Mouse (Mus musculus) liver, postnatal 0 days (tissue): ENCODE data around the gene Gp5. TPM values are rescaled to one million over a fixed set of nuclear protein-coding genes. Genes with fewer than 3 reads are reported as not detected.
A peak's percentile ranks its signal among the peaks of the same experiment; 100 is the strongest.

Experiments
- ATAC-seq: fragments of 200-750 bp; cut with Nextera tagmentation; 2 replicates; pipeline ENCODE4 v1.8.0; 2017; ENCODE audit warnings: mild to moderate bottlenecking, moderate library complexity
- DNase-seq: peaks from one replicate; pipeline ENCODE4 v3.0.0-alpha.2; 2016
- H3K27ac ChIP-seq: fragments of 300-500 bp; sonication (generic); 2 replicates; pipeline ENCODE4 v1.5.1; 2014; ENCODE audit warnings: antibody characterized with exemption, moderate library complexity, mild to moderate bottlenecking, low read depth
- H3K27me3 ChIP-seq: fragments of 300-500 bp; sonication (generic); 2 replicates; pipeline ENCODE4 v1.6.1; 2014; ENCODE audit warnings: low read length, control low read depth, mixed read lengths; ENCODE audit not compliant: insufficient read depth
- H3K36me3 ChIP-seq: fragments of 300-500 bp; sonication (generic); replicated peaks from 2 replicates; pipeline ENCODE4 v1.6.1; 2014; ENCODE audit warnings: mild to moderate bottlenecking, control low read depth, low read length, moderate library complexity, mixed read lengths; ENCODE audit not compliant: insufficient read depth
- H3K4me1 ChIP-seq: fragments of 300-500 bp; sonication (generic); 2 replicates; pipeline ENCODE4 v1.6.1; 2014; ENCODE audit warnings: antibody characterized with exemption, mild to moderate bottlenecking, control low read depth; ENCODE audit not compliant: insufficient read depth
- H3K4me2 ChIP-seq: fragments of 300-500 bp; sonication (generic); 2 replicates; pipeline ENCODE4 v1.6.1; 2014; ENCODE audit warnings: low read depth, mild to moderate bottlenecking, low read length, moderate library complexity, mixed read lengths
- H3K4me3 ChIP-seq: fragments of 300-500 bp; sonication (generic); 2 replicates; pipeline ENCODE4 v1.5.1; 2014; ENCODE audit warnings: low read depth, low read length
- H3K9ac ChIP-seq: fragments of 300-500 bp; sonication (generic); replicated peaks from 2 replicates; pipeline ENCODE4 v1.6.1; 2014; ENCODE audit warnings: mild to moderate bottlenecking, moderate library complexity
- H3K9me3 ChIP-seq: fragments of 300-500 bp; sonication (generic); 2 replicates; pipeline ENCODE4 v1.6.1; 2016; ENCODE audit warnings: mild to moderate bottlenecking, control low read depth, low read length, mixed read lengths
- CTCF ChIP-seq: sonication (generic); IDR thresholded peaks from 2 replicates; pipeline ENCODE4 v1.5.1; 2016; ENCODE audit warnings: antibody characterized with exemption, low read depth
- EP300 ChIP-seq: IDR thresholded peaks from 2 replicates; pipeline ENCODE4 v1.6.1; 2016; ENCODE audit warnings: antibody characterized with exemption, low read depth, mild to moderate bottlenecking
- WGBS: fragments of 180-500 bp; shearing (Covaris S2); extraction: QIAGEN DNeasy Blood & Tissue Kit; methylation state at CpG from one replicate; pipeline ENCODE4 v1.1.7; 2014; ENCODE audit not compliant: insufficient replicate concordance; 5-methylcytosine and 5-hydroxymethylcytosine counted together
- polyA plus RNA-seq: library from polyadenylated mRNA; unstranded; fragments of >200 nt; fragmentation: Nextera tagmentation; extraction: Ambion mirVana; gene quantifications from 2 replicates; pipeline ENCODE4 v1.2.1, GENCODE M21; 2015

The Gp5 gene
- polyA plus RNA-seq, 1 experiment from 2014 or later = 17.5 TPM

DNA sequence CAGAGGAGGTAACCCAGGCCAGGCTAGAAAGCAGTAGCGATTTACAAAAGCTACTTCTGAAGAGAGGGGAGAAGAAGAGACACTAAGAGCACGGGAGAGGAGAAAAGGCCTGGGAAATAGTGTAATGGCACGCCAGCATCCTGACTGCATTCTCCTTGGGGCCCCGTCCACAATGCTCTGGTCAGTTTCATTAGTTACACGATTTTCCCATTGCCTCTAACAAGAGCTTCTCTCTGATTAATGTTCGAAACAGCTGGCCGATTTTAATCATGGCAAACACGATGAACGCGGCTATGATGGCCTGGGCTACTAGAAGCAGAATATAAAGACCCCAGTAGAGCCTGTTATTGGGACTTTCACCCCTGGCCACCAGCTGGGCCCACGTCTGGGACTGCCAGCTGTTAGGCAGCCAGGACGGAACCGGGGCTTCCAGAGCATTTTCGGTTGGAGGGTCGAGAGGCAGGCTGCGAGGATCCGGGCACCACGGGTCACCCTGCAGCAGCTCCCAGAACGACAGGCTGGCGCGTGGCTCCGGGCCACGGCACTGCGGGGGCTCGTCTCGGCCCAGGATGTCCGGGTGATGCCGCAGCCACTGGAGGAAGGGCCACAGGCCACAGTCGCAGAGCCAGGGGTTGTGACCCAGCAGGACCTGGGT lies 2.5 kb downstream of the Gp5 start:
- H3K36me3 ChIP-seq = no peaks in the 10 kb centered on the region; the same call in 1 of the 2 replicates
- DNase-seq (no peak), ATAC-seq (no peak)
- H3K4me1 ChIP-seq = peaks cover 19% of the 10 kb centered on the region
- WGBS = 21% methylated on average over 29 of the region's 29 CpGs
- no peak for TF ChIP-seq CTCF
- H3K27ac ChIP-seq = no peak overlapping the region
- H3K4me3 ChIP-seq = peak overlapping the region; percentile 63
- peak overlapping the region; percentile 55 for H3K9ac ChIP-seq
- H3K4me2 ChIP-seq = peak overlapping the region; percentile 95
- H3K9me3 ChIP-seq = no peaks in the 10 kb centered on the region
- H3K27me3 ChIP-seq = peaks cover 35% of the 10 kb centered on the region

- H3K4me2 ChIP-seq = no peak overlapping the region
- peaks cover 35% of the 10 kb centered on the region for H3K27me3 ChIP-seq
- TF ChIP-seq EP300 (no peak), CTCF (no peak)
Measured at GRCm38 (mm10) chr16:30307306-30307705, 3.3 kb downstream of the Gp5 start.

DNA sequence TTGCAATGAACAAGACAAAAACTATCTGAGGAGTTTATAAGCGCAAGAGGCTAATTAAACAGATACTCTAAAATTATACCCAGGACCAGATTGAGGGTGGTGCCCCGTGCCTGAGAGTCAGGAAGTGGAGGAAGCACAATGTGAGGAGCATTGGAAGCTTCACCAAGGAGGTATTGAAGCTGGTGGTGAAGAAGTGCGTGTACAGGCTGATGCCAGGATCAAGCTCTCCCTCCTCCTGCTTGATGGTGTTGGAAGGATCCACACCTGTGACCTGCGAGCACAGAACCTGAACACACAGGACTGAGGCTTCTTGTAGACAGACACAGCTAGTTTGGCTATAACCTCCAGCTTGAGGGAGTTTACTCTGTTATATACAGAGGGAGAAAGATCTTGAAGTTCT lies 4.5 kb downstream of the Gp5 start:
- no peak for DNase-seq
- no peak for ATAC-seq
- Histone ChIP-seq H3K4me1 (peaks cover 19% of the 10 kb centered on the region), H3K4me2 (no peak overlapping the region), H3K9me3 (no peaks in the 10 kb centered on the region), H3K9ac (no peak overlapping the region), H3K27ac (no peak overlapping the region), H3K36me3 (no peaks in the 10 kb centered on the region; the same call in 1 of the 2 replicates), H3K4me3 (no peak overlapping the region), H3K27me3 (peaks cover 35% of the 10 kb centered on the region)
- TF ChIP-seq EP300 (no peak), CTCF (no peak)
- WGBS = 80% methylated on average over 4 of the region's 4 CpGs

More at GRCm38 (mm10) chr16:30307306-30307705, 3.3 kb downstream of the Gp5 start:
- H3K9me3 ChIP-seq = no peaks in the 10 kb centered on the region
- H3K4me1 ChIP-seq = peaks cover 19% of the 10 kb centered on the region
- no peaks in the 10 kb centered on the region; the same call in 1 of the 2 replicates for H3K36me3 ChIP-seq
- no peak for ATAC-seq
- no peak overlapping the region for H3K9ac ChIP-seq
- DNase-seq = no peak
- H3K27ac ChIP-seq = no peak overlapping the region
- H3K4me3 ChIP-seq = no peak overlapping the region
- WGBS = 40% methylated on average over 12 of the region's 12 CpGs

GRCm38 (mm10) chr16:30304236-30304635 lies 6.3 kb downstream of the Gp5 start:
- DNase-seq (no peak), ATAC-seq (no peak)
- no peak overlapping the region for H3K4me2 ChIP-seq
- H3K27me3 ChIP-seq = peaks cover 28% of the 10 kb centered on the region
- H3K4me1 ChIP-seq = peaks cover 12% of the 10 kb centered on the region
- TF ChIP-seq EP300 = no peak
- no peak for TF ChIP-seq CTCF
- WGBS = 58% methylated on average over 5 of the region's 5 CpGs
- no peaks in the 10 kb centered on the region for H3K9me3 ChIP-seq
- no peak overlapping the region for H3K9ac ChIP-seq
- no peak overlapping the region for H3K27ac ChIP-seq
- no peaks in the 10 kb centered on the region for H3K36me3 ChIP-seq
- H3K4me3 ChIP-seq = no peak overlapping the region

GRCm38 (mm10) chr16:30303411-30303810 lies 7.2 kb downstream of the Gp5 start:
- Histone ChIP-seq H3K27ac (no peak overlapping the region), H3K36me3 (no peaks in the 10 kb centered on the region), H3K9ac (no peak overlapping the region), H3K27me3 (peaks cover 20% of the 10 kb centered on the region), H3K4me1 (peaks cover 4% of the 10 kb centered on the region), H3K4me2 (no peak overlapping the region), H3K9me3 (no peaks in the 10 kb centered on the region), H3K4me3 (no peak overlapping the region)
- WGBS = 73% methylated on average over 2 of the region's 2 CpGs
- no peak for TF ChIP-seq CTCF
- TF ChIP-seq EP300 = no peak
- DNase-seq (no peak), ATAC-seq (no peak)

- no peak overlapping the region for H3K27ac ChIP-seq
- TF ChIP-seq CTCF (no peak), EP300 (no peak)
- no peak overlapping the region for H3K9ac ChIP-seq
- H3K4me2 ChIP-seq = no peak overlapping the region
- no peaks in the 10 kb centered on the region for H3K36me3 ChIP-seq
- no peaks in the 10 kb centered on the region for H3K9me3 ChIP-seq
- WGBS = 77% methylated on average over 6 of the region's 6 CpGs
- DNase-seq (no peak), ATAC-seq (no peak)
- H3K4me1 ChIP-seq = no peaks in the 10 kb centered on the region
- peaks cover 13% of the 10 kb centered on the region for H3K27me3 ChIP-seq
- H3K4me3 ChIP-seq = no peak overlapping the region
Measured at GRCm38 (mm10) chr16:30302686-30303085, 7.9 kb downstream of the Gp5 start.
